Mouse (Mus musculus) embryonic fibroblast, embryonic 13.5 days (primary cell): ENCODE data around the gene Ensa.

Source experiments
- CTCF ChIP-seq: IDR thresholded peaks from 2 replicates; pipeline ENCODE4 v1.5.1; 2011; ENCODE audit warnings: mild to moderate bottlenecking, control low read depth, low read length, moderate library complexity, borderline replicate concordance; ENCODE audit not compliant: insufficient read depth
- POLR2A ChIP-seq: IDR thresholded peaks from 2 replicates; pipeline ENCODE4 v1.6.1; 2011; ENCODE audit warnings: low read depth, mild to moderate bottlenecking, control low read depth, low read length, moderate library complexity

- no peak for TF ChIP-seq CTCF
- TF ChIP-seq POLR2A = no peak
Measured at GRCm38 (mm10) chr3:95652871-95653270, 28.1 kb downstream of the Ensa start.
